Mouse (Mus musculus): ENCODE results near the gene Lmo7.

Lmo7 gene

DNA sequence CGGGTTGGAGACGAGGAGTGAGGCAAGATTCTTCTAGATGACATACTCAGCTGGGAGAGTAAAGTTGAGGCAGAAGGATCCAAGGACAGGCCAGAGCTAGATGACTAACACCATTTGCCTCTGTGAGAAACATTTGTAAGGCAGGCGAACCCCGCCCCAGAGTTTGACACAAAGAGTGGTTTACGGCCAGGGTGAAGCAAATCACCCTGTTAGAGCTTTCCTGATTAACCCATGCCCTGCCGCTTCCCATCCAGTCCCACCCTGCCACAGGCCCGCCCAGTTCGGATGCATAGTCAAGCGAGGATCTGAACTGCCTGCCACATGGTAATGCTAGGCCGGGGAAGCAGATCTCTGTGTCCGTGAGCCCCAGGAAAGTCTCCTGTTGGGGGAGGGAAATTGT lies 51.5 kb downstream of the Lmo7 start:
- DNase-seq: no peak

GRCm38 (mm10) chr14:101781943-101782510 lies 52.3 kb downstream of the Lmo7 start:
- DNase-seq: peak; percentile 40

- DNase-seq: no peak
These were observed 54.7 kb downstream of the Lmo7 start for GRCm38 (mm10) chr14:101784315-101784945.

DNA sequence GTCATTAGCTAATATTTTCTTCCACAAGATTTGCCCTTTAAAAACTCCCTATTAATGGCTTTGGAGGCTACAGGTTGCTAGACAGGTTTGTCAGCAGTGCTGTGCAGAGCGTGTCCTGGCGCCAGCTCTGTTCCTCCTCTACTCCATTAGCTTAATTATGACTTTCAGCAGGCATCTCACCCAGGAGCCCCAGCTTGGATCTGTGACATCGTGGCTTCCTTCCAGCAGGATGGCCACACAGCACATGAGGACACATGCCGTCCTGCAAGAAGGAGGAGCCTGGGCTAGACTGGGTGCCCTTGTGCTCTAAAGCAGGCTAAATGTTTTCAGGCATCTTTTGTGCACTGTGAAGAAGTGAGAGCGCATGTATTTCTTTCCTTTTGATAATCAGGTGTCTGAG lies 58.1 kb downstream of the Lmo7 start:
- DNase-seq: no peak

DNA sequence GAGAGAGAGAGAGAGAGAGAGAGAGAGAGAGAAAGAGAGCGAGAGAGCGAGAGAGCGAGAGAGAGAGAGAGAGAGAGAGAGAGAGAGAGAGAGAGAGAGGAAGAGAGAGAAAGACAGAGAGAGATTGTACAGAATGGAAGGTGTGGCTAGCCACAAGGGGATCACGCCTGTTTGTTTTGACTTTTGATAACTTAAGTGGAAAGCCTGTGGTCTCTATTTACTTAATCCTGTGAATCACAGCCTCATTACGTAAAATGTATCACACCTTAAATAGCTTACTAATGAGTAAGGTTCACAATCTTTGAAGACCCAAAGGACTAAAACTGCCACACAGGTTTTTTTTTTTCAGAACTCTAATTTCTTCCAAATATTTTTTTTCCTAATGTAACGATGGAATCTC lies 58.7 kb downstream of the Lmo7 start:
- DNase-seq: no peak

DNA sequence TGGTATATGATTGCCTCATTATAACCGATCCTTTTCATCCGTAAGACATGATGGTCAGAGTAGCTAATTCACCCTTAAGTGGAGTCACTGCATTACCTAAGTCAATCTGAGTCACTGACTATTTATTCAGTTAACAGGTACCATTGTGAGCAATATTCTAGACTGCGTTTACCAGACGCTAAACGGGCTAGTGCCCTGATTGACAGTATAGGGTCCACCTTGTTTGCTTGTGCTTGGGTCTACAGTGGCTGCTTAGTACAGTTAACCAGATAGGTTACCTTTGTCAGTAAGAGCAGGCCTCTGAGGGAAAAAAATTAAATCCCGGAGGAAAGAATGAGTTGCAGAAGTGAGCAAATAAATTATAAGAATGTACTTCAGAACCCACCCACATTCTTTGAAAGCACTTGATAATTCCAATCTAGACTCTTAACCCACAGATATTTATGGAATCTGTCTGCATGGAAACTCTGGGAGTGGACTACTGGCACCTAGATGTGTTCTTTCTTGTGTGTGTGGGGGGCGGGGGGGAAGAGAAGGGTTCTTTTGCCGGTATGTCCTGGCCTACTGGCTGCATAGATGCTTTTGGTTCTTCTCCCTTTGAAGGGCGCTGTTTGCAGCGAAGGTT lies 64.9 kb downstream of the Lmo7 start:
- DNase-seq: no peak

DNA sequence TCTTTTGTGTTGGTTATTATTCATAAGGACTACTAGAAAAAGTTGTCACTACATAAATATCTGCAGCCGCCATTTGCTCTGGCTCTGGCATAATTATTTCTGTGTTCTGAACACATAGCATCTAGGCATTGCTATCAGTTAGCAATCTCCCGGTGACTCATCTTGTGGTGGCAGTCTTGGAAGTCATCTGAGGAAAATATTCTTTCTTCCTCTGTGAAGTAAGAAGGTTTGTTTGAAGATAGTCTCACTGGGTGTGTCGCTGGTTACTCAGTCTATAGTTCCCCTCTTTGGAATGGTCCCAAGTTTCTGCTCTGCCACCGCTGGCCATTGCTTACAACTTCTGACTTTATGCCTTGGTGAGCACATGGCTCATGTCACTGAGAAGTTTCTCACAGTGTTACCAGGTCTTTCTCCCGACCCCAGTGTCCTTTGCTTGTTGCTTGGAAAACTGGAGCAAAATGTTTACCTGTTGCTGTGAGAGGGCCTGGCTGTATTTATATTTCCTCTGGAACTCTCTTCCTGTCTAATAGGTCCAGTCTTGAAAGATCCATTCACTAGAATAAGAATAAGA lies 68.3 kb downstream of the Lmo7 start:
- no peak for DNase-seq

GRCm38 (mm10) chr14:101798766-101799165 lies 69.0 kb downstream of the Lmo7 start:
- no peak for DNase-seq

GRCm38 (mm10) chr14:101801674-101802073 lies 71.9 kb downstream of the Lmo7 start:
- no peak for DNase-seq

DNA sequence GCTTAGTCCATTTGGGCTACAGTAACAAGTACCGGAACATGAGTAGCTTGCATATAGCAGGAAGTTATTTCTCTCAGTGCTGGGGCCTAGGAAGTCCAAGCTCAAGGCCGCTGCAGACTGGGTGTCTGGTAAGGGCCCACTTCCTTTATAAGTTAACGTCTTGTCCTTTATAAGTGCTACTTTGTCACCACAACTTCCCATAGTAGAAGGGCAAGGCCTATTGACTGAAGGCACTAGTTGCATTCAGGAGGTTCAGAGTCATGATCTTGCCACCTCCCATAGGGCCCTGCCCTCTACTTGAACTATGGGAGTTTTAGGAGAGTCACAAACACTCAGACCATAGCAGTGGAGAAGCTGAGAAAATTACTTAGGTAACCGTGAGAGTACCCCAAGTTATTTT lies 74.4 kb downstream of the Lmo7 start:
- DNase-seq: no peak

DNA sequence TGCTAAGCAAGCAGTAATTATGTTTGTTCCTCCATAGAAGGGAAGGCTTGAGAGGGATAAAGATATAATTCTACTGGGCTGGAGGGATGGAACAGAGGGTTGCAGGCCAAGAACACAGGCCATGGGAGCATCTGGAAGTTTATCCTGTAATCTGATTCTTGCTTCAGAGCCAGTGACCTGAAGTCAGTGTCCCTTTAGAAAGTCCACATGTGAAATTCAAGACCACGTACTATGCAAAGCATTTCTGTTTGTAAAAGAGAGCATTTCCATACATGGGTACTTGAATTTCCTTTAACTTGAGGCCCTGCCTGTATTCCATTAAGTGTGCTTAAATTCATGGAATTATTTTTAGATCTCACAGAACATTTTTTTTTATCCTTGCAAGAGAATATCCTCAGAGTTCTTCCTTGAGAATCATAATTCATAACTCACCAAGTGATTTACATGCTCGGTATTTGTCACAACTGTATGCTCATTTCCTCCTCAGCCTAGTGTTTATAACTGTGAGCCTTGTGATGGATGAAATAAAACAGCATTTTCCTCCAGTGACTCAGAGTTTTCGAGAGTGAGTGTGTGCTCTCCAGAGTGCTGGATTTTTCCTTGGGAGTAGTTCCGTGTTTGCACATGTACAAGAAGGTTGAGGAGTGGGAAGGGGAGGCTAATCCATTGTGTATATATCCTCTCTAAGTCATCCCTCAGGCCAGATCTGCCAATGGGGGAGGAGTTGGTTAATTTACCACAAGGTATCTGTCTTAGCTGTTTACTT lies 75.0 kb downstream of the Lmo7 start:
- DNase-seq: no peak

DNA sequence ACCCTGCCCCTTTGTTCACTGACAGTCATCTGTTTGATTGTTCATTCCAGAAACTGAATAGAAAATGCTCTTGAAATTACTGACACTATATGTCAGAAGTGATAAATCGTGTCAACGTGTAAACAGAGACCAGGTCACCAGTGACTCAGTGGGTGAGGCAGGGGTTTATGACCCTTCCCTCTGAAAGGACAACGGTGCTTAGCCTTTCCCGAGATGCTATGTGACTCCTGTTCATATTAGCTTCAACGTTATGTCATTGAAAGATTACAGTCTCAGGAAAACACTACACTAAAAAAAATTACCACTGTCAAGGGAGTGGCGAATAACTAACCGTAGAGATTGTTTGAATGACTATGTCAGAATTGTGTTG lies 75.6 kb downstream of the Lmo7 start:
- DNase-seq: no peak

GRCm38 (mm10) chr14:101806058-101806457 lies 76.3 kb downstream of the Lmo7 start:
- DNase-seq: no peak

GRCm38 (mm10) chr14:101806607-101807006 lies 76.8 kb downstream of the Lmo7 start:
- DNase-seq: no peak

GRCm38 (mm10) chr14:101816450-101816849 lies 86.7 kb downstream of the Lmo7 start:
- DNase-seq: no peak

DNA sequence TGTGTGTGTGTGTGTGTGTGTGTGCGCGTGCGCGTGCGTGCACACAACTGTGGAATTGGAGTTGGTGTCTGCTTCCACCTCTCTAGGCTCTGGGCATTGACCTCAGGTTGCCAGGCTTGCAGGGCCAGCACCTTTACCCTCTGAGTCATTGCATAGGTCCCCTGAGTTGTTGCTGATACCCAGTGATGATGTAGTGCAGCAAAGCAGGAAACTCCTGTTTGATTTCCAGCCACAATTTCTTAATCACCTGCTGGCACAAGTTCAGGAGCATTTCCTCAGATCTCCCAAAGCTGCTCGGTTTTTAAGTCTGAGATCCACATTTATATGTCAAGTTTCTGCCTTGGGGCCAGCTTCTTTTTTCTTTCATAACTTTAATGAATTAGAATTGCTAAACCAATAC lies 92.6 kb downstream of the Lmo7 start:
- no peak for DNase-seq

DNA sequence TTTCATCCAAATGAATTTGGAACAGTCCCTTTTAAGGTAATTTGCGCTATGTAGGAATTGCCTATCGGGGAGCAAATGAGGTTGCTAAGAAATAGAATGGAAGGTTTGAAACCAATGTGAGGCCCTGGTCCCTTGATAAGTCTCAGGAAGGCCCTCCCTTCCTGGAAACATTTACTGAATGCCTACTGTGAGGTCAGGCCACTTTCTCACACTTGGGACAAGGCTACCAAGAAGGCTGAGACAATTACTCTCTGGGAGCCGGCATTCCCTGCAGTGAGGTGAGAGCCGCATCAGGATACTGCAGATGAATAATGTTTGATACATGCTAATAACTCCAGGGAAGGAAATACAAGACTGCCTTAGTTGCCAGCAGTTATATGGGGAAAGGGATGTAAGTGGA lies 93.1 kb downstream of the Lmo7 start:
- no peak for DNase-seq

DNA sequence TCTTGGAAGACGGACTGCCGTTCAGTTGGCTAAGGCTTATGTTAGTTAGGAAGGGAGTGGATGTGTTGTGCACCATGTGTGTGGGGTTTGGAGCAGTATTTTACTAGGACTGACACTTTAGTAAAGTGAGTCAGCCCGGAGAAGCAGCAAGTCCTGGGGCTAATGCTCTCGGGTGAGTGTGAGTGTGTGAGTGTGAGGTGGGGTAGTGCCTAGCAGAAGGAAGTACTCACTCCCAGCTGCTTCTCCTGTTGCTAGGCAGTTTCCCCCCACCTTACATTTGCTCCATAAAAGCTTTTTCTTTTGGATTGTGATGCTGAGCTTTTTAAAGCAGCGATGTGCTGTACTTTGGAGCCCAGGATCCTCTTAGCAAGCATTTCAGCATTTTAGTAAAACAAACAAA lies 99.9 kb downstream of the Lmo7 start:
- DNase-seq: no peak

DNA sequence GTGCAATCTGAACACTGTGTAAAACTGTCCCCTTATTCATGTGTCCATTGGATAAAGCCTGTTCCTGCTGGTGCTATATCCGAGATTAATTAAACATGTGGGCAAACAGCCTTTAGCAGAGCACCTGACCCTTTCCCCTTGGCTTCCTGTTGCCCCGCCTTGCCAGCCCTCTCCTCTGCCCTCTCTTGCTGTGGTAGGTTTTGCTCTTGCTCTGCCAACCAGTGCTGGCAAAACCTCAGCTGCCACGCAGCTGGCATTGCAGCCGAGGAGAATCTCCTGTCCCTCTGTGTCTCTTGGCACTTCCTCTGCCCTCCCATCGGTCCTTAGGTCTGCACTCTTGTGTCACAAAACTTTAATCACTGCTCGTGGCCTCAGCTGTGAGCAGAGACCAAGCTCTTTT lies 100.4 kb downstream of the Lmo7 start:
- peak; percentile 15 for DNase-seq

DNA sequence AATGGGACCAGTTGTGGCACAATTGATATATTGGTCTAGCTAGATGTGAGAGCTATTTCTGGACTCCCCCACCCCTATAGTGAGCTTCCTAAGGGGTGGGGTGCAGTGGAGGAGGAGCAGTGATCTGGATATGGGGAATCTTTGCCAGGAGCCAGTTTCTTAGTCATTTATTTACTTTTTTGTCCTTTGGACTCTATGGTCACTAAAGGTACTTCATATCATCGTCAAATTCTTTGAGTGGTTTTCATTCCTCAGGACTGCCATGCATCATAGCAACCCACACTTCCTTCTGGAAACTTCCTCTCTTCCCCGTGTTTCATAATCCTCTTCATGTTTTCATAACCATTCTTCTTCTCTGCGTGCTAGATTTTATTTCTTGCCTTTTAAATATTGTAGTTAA lies 104.4 kb downstream of the Lmo7 start:
- DNase-seq: no peak

DNA sequence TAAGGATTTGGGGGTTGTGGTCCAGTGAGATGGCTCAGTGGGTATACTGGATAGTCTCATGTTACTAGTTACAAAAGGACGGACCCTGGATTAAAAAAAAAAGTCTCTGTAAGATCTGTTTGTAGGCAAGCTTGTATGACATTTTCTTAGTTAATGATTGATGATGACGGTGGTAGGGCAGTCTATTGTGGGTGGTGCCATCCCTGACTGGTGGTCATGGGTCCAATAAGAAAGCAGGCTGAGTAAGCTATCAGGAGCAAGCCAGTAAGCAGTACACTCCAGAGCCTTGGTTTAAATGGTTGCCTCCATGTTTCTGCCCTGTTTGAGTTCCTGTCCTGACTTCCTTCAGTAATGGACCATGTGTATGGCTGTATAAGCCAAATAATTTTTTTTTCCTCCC lies 106.6 kb downstream of the Lmo7 start:
- no peak for DNase-seq

DNA sequence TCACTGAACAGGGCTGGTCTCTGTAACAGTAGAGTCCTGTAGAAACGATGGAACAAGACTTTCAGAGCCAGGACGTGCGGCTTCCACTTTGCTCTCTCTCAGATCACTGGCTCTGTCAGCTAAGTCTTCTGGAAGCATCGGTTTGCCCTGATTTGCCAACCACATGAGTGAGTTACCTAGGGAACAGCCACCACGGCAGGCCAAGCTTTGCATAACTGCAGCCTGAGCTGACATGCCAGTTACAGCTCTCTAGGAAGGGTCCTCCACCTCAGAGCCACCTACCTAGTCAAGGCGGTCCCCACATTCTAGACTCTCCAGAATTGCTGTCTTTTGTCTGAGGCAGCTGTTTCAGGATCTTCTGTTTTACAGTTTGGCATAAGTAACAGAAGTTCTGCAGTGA lies 107.4 kb downstream of the Lmo7 start:
- no peak for DNase-seq

- DNase-seq: no peak
These were observed 108.6 kb downstream of the Lmo7 start for GRCm38 (mm10) chr14:101838231-101838839.
